Mouse (Mus musculus): ENCODE data around the gene Rangap1. TPM values are rescaled to one million over a fixed set of nuclear protein-coding genes. Genes with fewer than 3 reads are reported as not detected.

The Rangap1 gene
- total and polyA plus RNA-seq, 3 experiments, result 71.6 to 183 (median 115) TPM

DNA sequence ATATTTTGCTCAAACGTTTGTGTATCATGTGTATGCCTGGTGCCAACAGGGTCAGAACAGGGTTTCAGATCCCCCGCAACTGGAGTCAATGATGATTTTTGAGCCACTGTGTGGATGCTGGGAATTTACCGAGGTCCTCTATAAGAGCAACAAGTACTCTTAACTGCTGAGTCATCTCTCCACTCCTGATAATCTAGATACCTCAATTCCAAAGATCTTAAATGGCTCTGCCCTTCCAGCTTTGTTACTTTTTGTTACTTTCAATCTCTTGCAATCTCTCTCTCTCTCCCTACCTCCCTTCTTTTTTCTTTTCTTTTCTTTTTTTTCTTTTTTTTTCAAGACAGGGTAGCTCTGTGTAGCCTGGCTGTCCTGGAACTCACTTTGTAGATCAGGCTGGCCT lies 10.3 kb downstream of the Rangap1 start:
- Histone ChIP-seq H3K9me3 (replicated peaks) (no peaks in the 10 kb centered on the region), H3K27me3 (ENCODE audit: insufficient read depth, low read length) (no peaks in the 10 kb centered on the region), H3K4me3 (ENCODE audit: low read depth, low read length) (no peak overlapping the region), H3K4me1 (ENCODE audit: insufficient read depth, low read depth, low read length) (peaks cover 12% of the 10 kb centered on the region; the same call in 1 of the 2 replicates), H3K36me3 (replicated peaks) (no peaks in the 10 kb centered on the region)
- no peak for ATAC-seq (ENCODE audit: extremely low read depth, insufficient number of reproducible peaks, low FRiP score, poor library complexity, severe bottlenecking)
- no peak for DNase-seq (ENCODE audit: low spot score)
- TF ChIP-seq POLR2AphosphoS5 (IDR thresholded peaks at IDR 0.05; ENCODE audit: insufficient replicate concordance, low read depth, low read length), result no peak
- no peak for TF ChIP-seq GATA2 (IDR thresholded peaks at IDR 0.05; ENCODE audit: borderline replicate concordance, low read depth, low read length)
- no peak for TF ChIP-seq GATA1 (IDR thresholded peaks at IDR 0.05; ENCODE audit: borderline replicate concordance, low read length)
- no peak for TF ChIP-seq CTCF (IDR thresholded peaks at IDR 0.05; ENCODE audit: low read depth, low read length)
- no peak for TF ChIP-seq TAL1 (conservative IDR thresholded peaks at IDR 0.05; ENCODE audit: low read depth, low read length)

GRCm38 (mm10) chr15:81729792-81730635 lies 15.3 kb downstream of the Rangap1 start:
- peak; percentile 94 for ATAC-seq (ENCODE audit: extremely low read depth, insufficient number of reproducible peaks, low FRiP score, poor library complexity, severe bottlenecking)
- peak; percentile 84 for DNase-seq (ENCODE audit: low spot score)
- Histone ChIP-seq H3K36me3 (replicated peaks) (peaks cover 28% of the 10 kb centered on the region), H3K4me1 (ENCODE audit: insufficient read depth, low read depth, low read length) (peaks cover 38% of the 10 kb centered on the region), H3K4me3 (ENCODE audit: low read depth, low read length) (peak overlapping the region; percentile 99), H3K27me3 (ENCODE audit: insufficient read depth, low read length) (no peaks in the 10 kb centered on the region), H3K9me3 (replicated peaks) (no peaks in the 10 kb centered on the region)
- TF ChIP-seq GATA2 (IDR thresholded peaks at IDR 0.05; ENCODE audit: borderline replicate concordance, low read depth, low read length) (no peak), GATA1 (IDR thresholded peaks at IDR 0.05; ENCODE audit: borderline replicate concordance, low read length) (no peak), POLR2AphosphoS5 (IDR thresholded peaks at IDR 0.05; ENCODE audit: insufficient replicate concordance, low read depth, low read length) (no peak), CTCF (IDR thresholded peaks at IDR 0.05; ENCODE audit: low read depth, low read length) (no peak), TAL1 (conservative IDR thresholded peaks at IDR 0.05; ENCODE audit: low read depth, low read length) (no peak)

GRCm38 (mm10) chr15:81729241-81729791 lies 16.0 kb downstream of the Rangap1 start:
- Histone ChIP-seq H3K36me3 (replicated peaks) (peaks cover 35% of the 10 kb centered on the region), H3K9me3 (replicated peaks) (no peaks in the 10 kb centered on the region), H3K27me3 (ENCODE audit: insufficient read depth, low read length) (no peaks in the 10 kb centered on the region), H3K4me1 (ENCODE audit: insufficient read depth, low read depth, low read length) (peaks cover 40% of the 10 kb centered on the region), H3K4me3 (ENCODE audit: low read depth, low read length) (peak overlapping the region; percentile 99)
- no peak for TF ChIP-seq CTCF (IDR thresholded peaks at IDR 0.05; ENCODE audit: low read depth, low read length)
- TF ChIP-seq POLR2AphosphoS5 (IDR thresholded peaks at IDR 0.05; ENCODE audit: insufficient replicate concordance, low read depth, low read length), result no peak
- TF ChIP-seq GATA1 (IDR thresholded peaks at IDR 0.05; ENCODE audit: borderline replicate concordance, low read length), result no peak
- peak; percentile 32 for DNase-seq (ENCODE audit: low spot score)
- ATAC-seq (ENCODE audit: extremely low read depth, insufficient number of reproducible peaks, low FRiP score, poor library complexity, severe bottlenecking), result no peak

- Histone ChIP-seq H3K4me1 (ENCODE audit: insufficient read depth, low read depth, low read length) (peaks cover 40% of the 10 kb centered on the region), H3K4me3 (ENCODE audit: low read depth, low read length) (peak overlapping the region; percentile 52; the same call in 1 of the 2 replicates), H3K9me3 (replicated peaks) (no peaks in the 10 kb centered on the region), H3K27me3 (ENCODE audit: insufficient read depth, low read length) (no peaks in the 10 kb centered on the region), H3K36me3 (replicated peaks) (peaks cover 69% of the 10 kb centered on the region)
- TF ChIP-seq GATA2 (IDR thresholded peaks at IDR 0.05; ENCODE audit: borderline replicate concordance, low read depth, low read length), result no peak
- TF ChIP-seq GATA1 (IDR thresholded peaks at IDR 0.05; ENCODE audit: borderline replicate concordance, low read length), result no peak
- no peak for TF ChIP-seq CTCF (IDR thresholded peaks at IDR 0.05; ENCODE audit: low read depth, low read length)
- no peak for TF ChIP-seq POLR2AphosphoS5 (IDR thresholded peaks at IDR 0.05; ENCODE audit: insufficient replicate concordance, low read depth, low read length)
- TF ChIP-seq TAL1 (conservative IDR thresholded peaks at IDR 0.05; ENCODE audit: low read depth, low read length), result no peak
- ATAC-seq (ENCODE audit: extremely low read depth, insufficient number of reproducible peaks, low FRiP score, poor library complexity, severe bottlenecking), result no peak
- no peak for DNase-seq (ENCODE audit: low spot score)
These were observed 19.4 kb downstream of the Rangap1 start for GRCm38 (mm10) chr15:81725965-81726364.

- Histone ChIP-seq H3K27me3 (ENCODE audit: insufficient read depth, low read length) (no peaks in the 10 kb centered on the region), H3K9me3 (replicated peaks) (no peaks in the 10 kb centered on the region), H3K36me3 (replicated peaks) (peaks cover 91% of the 10 kb centered on the region), H3K4me1 (ENCODE audit: insufficient read depth, low read depth, low read length) (peaks cover 42% of the 10 kb centered on the region), H3K4me3 (ENCODE audit: low read depth, low read length) (no peak overlapping the region)
- no peak for DNase-seq (ENCODE audit: low spot score)
- no peak for ATAC-seq (ENCODE audit: extremely low read depth, insufficient number of reproducible peaks, low FRiP score, poor library complexity, severe bottlenecking)
- no peak for TF ChIP-seq TAL1 (conservative IDR thresholded peaks at IDR 0.05; ENCODE audit: low read depth, low read length)
- no peak for TF ChIP-seq GATA2 (IDR thresholded peaks at IDR 0.05; ENCODE audit: borderline replicate concordance, low read depth, low read length)
- TF ChIP-seq POLR2AphosphoS5 (IDR thresholded peaks at IDR 0.05; ENCODE audit: insufficient replicate concordance, low read depth, low read length), result no peak
- TF ChIP-seq GATA1 (IDR thresholded peaks at IDR 0.05; ENCODE audit: borderline replicate concordance, low read length), result no peak
- no peak for TF ChIP-seq CTCF (IDR thresholded peaks at IDR 0.05; ENCODE audit: low read depth, low read length)
These were observed 21.7 kb downstream of the Rangap1 start for GRCm38 (mm10) chr15:81723653-81724052.

- DNase-seq (ENCODE audit: low spot score) (no peak), ATAC-seq (ENCODE audit: extremely low read depth, insufficient number of reproducible peaks, low FRiP score, poor library complexity, severe bottlenecking) (no peak)
These were observed 23.0 kb downstream of the Rangap1 start for GRCm38 (mm10) chr15:81722361-81722760.

More at GRCm38 (mm10) chr15:81722361-81722760, 23.0 kb downstream of the Rangap1 start:
- H3K4me3 ChIP-seq (ENCODE audit: low read depth, low read length), result no peak overlapping the region
- H3K9me3 ChIP-seq (replicated peaks), result no peaks in the 10 kb centered on the region
- H3K36me3 ChIP-seq (replicated peaks), result peaks cover 97% of the 10 kb centered on the region
- TF ChIP-seq GATA2 (IDR thresholded peaks at IDR 0.05; ENCODE audit: borderline replicate concordance, low read depth, low read length) (no peak), GATA1 (IDR thresholded peaks at IDR 0.05; ENCODE audit: borderline replicate concordance, low read length) (no peak), TAL1 (conservative IDR thresholded peaks at IDR 0.05; ENCODE audit: low read depth, low read length) (no peak), CTCF (IDR thresholded peaks at IDR 0.05; ENCODE audit: low read depth, low read length) (no peak), POLR2AphosphoS5 (IDR thresholded peaks at IDR 0.05; ENCODE audit: insufficient replicate concordance, low read depth, low read length) (no peak)
- peaks cover 33% of the 10 kb centered on the region for H3K4me1 ChIP-seq (ENCODE audit: insufficient read depth, low read depth, low read length)
- no peaks in the 10 kb centered on the region for H3K27me3 ChIP-seq (ENCODE audit: insufficient read depth, low read length)
